Mouse (Mus musculus) spleen, adult 2 months (tissue): ENCODE results near the gene Cep131. TPM values are rescaled to one million over a fixed set of nuclear protein-coding genes. Genes with fewer than 3 reads are reported as not detected.
A peak's percentile ranks its signal among the peaks of the same experiment; 100 is the strongest.

Experiments used
- DNase-seq, 2 experiments: peaks; one replicate each; pipeline versions ENCODE4 v3.0.0 to v3.0.0-alpha.2; 2012 to 2021; ENCODE audit warnings: low spot score in 2 of 2, low read depth in 1 of 2
- H3K27ac ChIP-seq: fragments of 200-500 bp; 2 replicates; pipeline ENCODE4 v1.5.1; 2012; ENCODE audit warnings: low read length, inconsistent platforms; ENCODE audit not compliant: insufficient read depth
- H3K27me3 ChIP-seq: fragments of 200-500 bp; 2 replicates; pipeline ENCODE4 v1.6.1; 2012; ENCODE audit warnings: mild to moderate bottlenecking, moderate library complexity, low read length, inconsistent platforms; ENCODE audit not compliant: control insufficient read depth, insufficient read depth
- H3K36me3 ChIP-seq: fragments of 200-500 bp; 2 replicates; pipeline ENCODE4 v1.6.1; 2012; ENCODE audit warnings: mild to moderate bottlenecking, low read length, inconsistent platforms; ENCODE audit not compliant: control insufficient read depth, insufficient read depth
- H3K4me1 ChIP-seq: fragments of 200-500 bp; 2 replicates; pipeline ENCODE4 v1.6.1; 2011; ENCODE audit warnings: inconsistent platforms; ENCODE audit not compliant: control insufficient read depth, insufficient read depth, insufficient read length
- H3K4me3 ChIP-seq: fragments of 200-500 bp; 2 replicates; pipeline ENCODE4 v1.5.1; 2011; ENCODE audit warnings: mild to moderate bottlenecking, inconsistent platforms; ENCODE audit not compliant: insufficient read depth, insufficient read length; ENCODE audit errors: extremely low read depth
- CTCF ChIP-seq: fragments of 200-500 bp; IDR thresholded peaks from 2 replicates; pipeline ENCODE4 v1.5.1; 2011; ENCODE audit warnings: mild to moderate bottlenecking, inconsistent platforms; ENCODE audit not compliant: insufficient read depth, insufficient read length, insufficient replicate concordance; ENCODE audit errors: extremely low read depth
- POLR2A ChIP-seq: fragments of 200-500 bp; IDR thresholded peaks from 2 replicates; pipeline ENCODE4 v1.6.1; 2011; ENCODE audit warnings: low read depth, low read length, inconsistent platforms
- WGBS: fragments of 180-500 bp; shearing (Covaris S2); methylation state at CpG from one replicate; pipeline ENCODE4 v1.1.7; 2018; 5-methylcytosine and 5-hydroxymethylcytosine counted together
- polyA plus RNA-seq: library from polyadenylated mRNA; depleted of rRNA; stranded (reverse); fragments of >200 nt; gene quantifications from 2 replicates; pipeline ENCODE4 v1.2.3, GENCODE M21; 2012

The Cep131 gene
- polyA plus RNA-seq, 1 experiment = 4.5 TPM

- H3K4me1 ChIP-seq = no peaks in the 10 kb centered on the region
- no peak for TF ChIP-seq POLR2A
- TF ChIP-seq CTCF = no peak
These were observed 40.6 kb downstream of the Cep131 start for GRCm38 (mm10) chr11:120045839-120046552.

GRCm38 (mm10) chr11:120045341-120045740 is 41.3 kb downstream of the Cep131 start:
- no peak overlapping the region for H3K27ac ChIP-seq
- WGBS = 85% methylated on average over 4 of the region's 4 CpGs
- no peak overlapping the region for H3K4me3 ChIP-seq
- TF ChIP-seq CTCF (no peak), POLR2A (no peak)
- DNase-seq = no peak
- no peaks in the 10 kb centered on the region for H3K4me1 ChIP-seq
- H3K27me3 ChIP-seq = peaks cover 15% of the 10 kb centered on the region; the same call in 1 of the 2 replicates
- no peaks in the 10 kb centered on the region for H3K36me3 ChIP-seq

More at GRCm38 (mm10) chr11:120045839-120046552, 40.6 kb downstream of the Cep131 start:
- peaks cover 15% of the 10 kb centered on the region; the same call in 1 of the 2 replicates for H3K27me3 ChIP-seq
- WGBS = 78% methylated on average over 11 of the region's 11 CpGs
- no peak overlapping the region for H3K27ac ChIP-seq
- no peaks in the 10 kb centered on the region for H3K36me3 ChIP-seq
- no peak for DNase-seq
- H3K4me3 ChIP-seq = no peak overlapping the region

- peak overlapping the region; percentile 61 for H3K27ac ChIP-seq
- TF ChIP-seq CTCF = no peak
- no peak for TF ChIP-seq POLR2A
- H3K27me3 ChIP-seq = peaks cover 8% of the 10 kb centered on the region; the same call in 1 of the 2 replicates
- no peaks in the 10 kb centered on the region for H3K36me3 ChIP-seq
- no peak for DNase-seq
- 55% methylated on average over 7 of the region's 7 CpGs for WGBS
- no peak overlapping the region for H3K4me3 ChIP-seq
- H3K4me1 ChIP-seq = no peaks in the 10 kb centered on the region
These were observed 44.3 kb downstream of the Cep131 start for GRCm38 (mm10) chr11:120042141-120042838.

- H3K27me3 ChIP-seq = no peaks in the 10 kb centered on the region
- 47% methylated on average over 13 of the region's 13 CpGs for WGBS
- H3K4me3 ChIP-seq = peak overlapping the region; percentile 16; the same call in 1 of the 2 replicates
- peak overlapping the region; percentile 61 for H3K27ac ChIP-seq
- no peaks in the 10 kb centered on the region for H3K36me3 ChIP-seq
- TF ChIP-seq CTCF (no peak), POLR2A (no peak)
- H3K4me1 ChIP-seq = no peaks in the 10 kb centered on the region
- DNase-seq = peak in 1 of 2 experiments; percentile 12
These were observed 45.2 kb downstream of the Cep131 start for GRCm38 (mm10) chr11:120041191-120042123.

GRCm38 (mm10) chr11:120040440-120040839 is 46.2 kb downstream of the Cep131 start:
- DNase-seq = no peak
- 34% methylated on average over 8 of the region's 8 CpGs for WGBS
- no peak overlapping the region for H3K27ac ChIP-seq
- H3K4me3 ChIP-seq = no peak overlapping the region
- TF ChIP-seq POLR2A (no peak), CTCF (no peak)
- no peaks in the 10 kb centered on the region for H3K27me3 ChIP-seq
- H3K4me1 ChIP-seq = no peaks in the 10 kb centered on the region
- no peaks in the 10 kb centered on the region for H3K36me3 ChIP-seq

GRCm38 (mm10) chr11:120039581-120039980 is 47.0 kb downstream of the Cep131 start:
- Histone ChIP-seq H3K27me3 (no peaks in the 10 kb centered on the region), H3K4me1 (no peaks in the 10 kb centered on the region), H3K4me3 (no peak overlapping the region), H3K27ac (peak overlapping the region; percentile 24), H3K36me3 (no peaks in the 10 kb centered on the region)
- WGBS = 41% methylated on average over 4 of the region's 4 CpGs
- TF ChIP-seq CTCF (no peak), POLR2A (no peak)
- DNase-seq = no peak
